In genomic region chr15:8740724-8741123, GRCm38 (mm10) we compare ENCODE assay signal across 17 mouse cellular contexts. TPM values are rescaled to one million over a fixed set of nuclear protein-coding genes. Genes with fewer than 3 reads are reported as not detected.
"Had no signal": no experiment of that assay in that cellular context is flagged by ENCODE, and none has a peak within 500 bp of the region (broad histone marks: within the 10 kb centered on the region; RNA-seq: fewer than 3 reads in every experiment).

No protein-coding gene starts in this region.

- H3K4me2 ChIP-seq: lung, embryonic 15.5 days; midbrain, embryonic 11.5 days; midbrain, embryonic 13.5 days; midbrain, embryonic 15.5 days; neural tube, embryonic 12.5 days; stomach, embryonic 15.5 days had no signal

- H3K36me3 ChIP-seq: lung, embryonic 15.5 days; midbrain, embryonic 13.5 days; midbrain, embryonic 15.5 days; neural tube, embryonic 12.5 days; stomach, embryonic 15.5 days had no signal

- H3K9me3 ChIP-seq: lung, embryonic 15.5 days; midbrain, embryonic 13.5 days; midbrain, embryonic 15.5 days; neural tube, embryonic 12.5 days; stomach, embryonic 15.5 days had no signal

- H3K27me3 ChIP-seq: lung, embryonic 15.5 days; megakaryocyte, embryonic 14.5 days; midbrain, embryonic 13.5 days; midbrain, embryonic 15.5 days; neural tube, embryonic 12.5 days; stomach, embryonic 15.5 days had no signal

- H3K27ac ChIP-seq: lung, embryonic 15.5 days; macrophage; midbrain, embryonic 13.5 days; midbrain, embryonic 15.5 days; neural tube, embryonic 12.5 days; stomach, embryonic 15.5 days; stomach, postnatal 0 days had no signal

- H3K4me3 ChIP-seq: lung, embryonic 15.5 days; megakaryocyte, embryonic 14.5 days; midbrain, embryonic 13.5 days; midbrain, embryonic 15.5 days; neural tube, embryonic 12.5 days; stomach, embryonic 15.5 days had no signal

- DNase-seq: lung, adult 2 months; lung, postnatal 14 days; lung, postnatal 36 days; thymus, adult 2 months; thymus, postnatal 25 days; thymus, postnatal 4 days had no signal

- H3K9ac ChIP-seq: lung, embryonic 15.5 days; midbrain, embryonic 13.5 days; midbrain, embryonic 15.5 days; neural tube, embryonic 12.5 days; stomach, embryonic 15.5 days had no signal

- H3K4me1 ChIP-seq: megakaryocyte, embryonic 14.5 days; midbrain, embryonic 15.5 days; neural tube, embryonic 12.5 days; stomach, embryonic 15.5 days had no signal

- ATAC-seq: lung, postnatal 0 days; midbrain, embryonic 13.5 days; midbrain, embryonic 15.5 days had no signal

RNA-seq across cellular contexts. Expression of gene Slc1a3, which starts 30.2 kb away (rescaled TPM):
- total RNA-seq: neutrophil, adult 5-6 weeks had no signal
